Mouse (Mus musculus): ENCODE data around the gene Atxn2. TPM values are rescaled to one million over a fixed set of nuclear protein-coding genes. Genes with fewer than 3 reads are reported as not detected.
A peak's percentile ranks its signal among the peaks of the same experiment; 100 is the strongest.

Atxn2 gene
- polyA plus RNA-seq, 1 experiment: 12.2 TPM

DNA sequence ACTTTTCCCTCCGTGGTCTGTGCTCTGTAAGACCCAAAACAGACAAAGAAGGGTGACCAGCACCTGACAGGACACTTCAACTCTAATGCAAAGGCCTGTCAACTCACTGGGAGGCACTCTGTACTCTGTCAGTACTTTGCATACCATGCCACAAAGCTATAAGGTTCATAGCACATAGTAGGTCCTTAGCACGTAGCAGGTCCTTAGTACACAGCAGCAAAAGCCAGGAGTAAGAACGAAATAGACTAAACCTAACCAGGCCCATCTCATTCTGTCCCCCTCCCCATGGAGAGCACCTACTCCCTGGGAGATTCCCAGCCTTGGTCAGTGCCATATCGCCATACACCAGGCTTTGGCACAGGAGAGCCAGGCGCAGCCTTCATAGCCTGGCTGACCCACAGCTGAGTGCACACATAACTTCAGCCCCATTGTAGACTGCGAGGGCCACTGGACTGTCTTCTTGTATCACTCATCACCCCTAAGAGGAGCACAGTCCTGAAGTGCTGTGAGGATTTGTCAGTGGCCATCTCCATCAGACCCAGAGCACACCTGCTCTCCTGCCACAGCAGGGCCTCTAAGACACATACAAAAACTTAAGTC is 120.0 kb downstream of the Atxn2 start:
- no peak for TF ChIP-seq TAL1 (IDR thresholded peaks at IDR 0.05; ENCODE audit: low read length)
- TF ChIP-seq GATA1 (IDR thresholded peaks at IDR 0.05; ENCODE audit: low read length): no peak
- Histone ChIP-seq H3K4me1 (ENCODE audit: control insufficient read depth) (peaks cover 45% of the 10 kb centered on the region), H3K27me3 (ENCODE audit: control insufficient read depth) (no peaks in the 10 kb centered on the region), H3K9me3 (ENCODE audit: control insufficient read depth, low read length) (peaks cover 7% of the 10 kb centered on the region), H3K36me3 (ENCODE audit: control insufficient read depth) (peaks cover 59% of the 10 kb centered on the region), H3K4me3 (replicated peaks) (no peak overlapping the region)

DNA sequence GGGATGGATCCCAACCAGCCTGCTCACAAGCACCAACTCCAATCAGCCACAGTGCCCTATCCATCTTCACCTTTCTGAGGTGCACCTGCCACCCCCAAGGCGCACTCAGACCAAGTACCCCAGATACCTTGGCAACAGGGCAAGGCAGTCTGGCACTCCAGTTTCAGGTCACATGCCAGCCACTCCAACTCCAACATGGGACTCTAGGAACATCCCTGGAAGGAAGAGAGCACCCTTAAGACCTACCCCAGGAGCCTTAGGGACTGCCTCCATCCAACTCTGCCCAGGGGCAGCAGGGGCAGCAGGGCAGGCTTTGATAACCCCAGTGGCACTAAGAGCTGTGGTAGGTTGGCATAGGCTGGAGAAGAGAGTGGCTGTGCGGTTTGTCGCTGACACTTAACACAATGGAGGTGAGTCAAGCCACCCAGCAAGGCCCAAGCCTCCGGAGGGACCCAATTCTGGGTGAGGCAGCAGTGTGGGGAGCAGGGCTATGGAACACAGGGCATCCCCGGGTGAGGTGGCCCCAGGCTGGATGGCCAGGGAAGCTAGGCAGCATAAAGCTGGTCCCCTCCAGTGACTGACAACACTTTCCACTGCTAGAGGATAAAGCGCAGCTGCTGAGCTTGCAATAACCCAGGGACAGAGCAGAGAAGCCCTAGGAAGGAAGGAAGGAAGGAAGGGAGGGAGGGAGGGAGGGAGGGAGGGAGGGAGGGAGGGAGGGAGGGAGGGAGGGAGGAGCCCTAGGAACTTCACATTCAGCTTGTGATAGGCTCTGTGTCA is 121.4 kb downstream of the Atxn2 start:
- H3K9me3 ChIP-seq (ENCODE audit: control insufficient read depth, low read length): peaks cover 7% of the 10 kb centered on the region
- peaks cover 44% of the 10 kb centered on the region for H3K36me3 ChIP-seq (ENCODE audit: control insufficient read depth)
- peaks cover 59% of the 10 kb centered on the region for H3K4me1 ChIP-seq (ENCODE audit: control insufficient read depth)
- TF ChIP-seq TAL1 (IDR thresholded peaks at IDR 0.05; ENCODE audit: low read length): no peak
- H3K4me3 ChIP-seq (replicated peaks): no peak overlapping the region
- H3K27me3 ChIP-seq (ENCODE audit: control insufficient read depth): peaks cover 6% of the 10 kb centered on the region

- H3K4me3 ChIP-seq (replicated peaks): no peak overlapping the region
- H3K36me3 ChIP-seq (ENCODE audit: control insufficient read depth): peaks cover 38% of the 10 kb centered on the region
- H3K9me3 ChIP-seq (ENCODE audit: control insufficient read depth, low read length): peaks cover 7% of the 10 kb centered on the region
- peaks cover 65% of the 10 kb centered on the region for H3K4me1 ChIP-seq (ENCODE audit: control insufficient read depth)
- H3K27me3 ChIP-seq (ENCODE audit: control insufficient read depth): peaks cover 10% of the 10 kb centered on the region
- TF ChIP-seq TAL1 (IDR thresholded peaks at IDR 0.05; ENCODE audit: low read length): no peak
- TF ChIP-seq GATA1 (IDR thresholded peaks at IDR 0.05; ENCODE audit: low read length): no peak
These were observed 122.0 kb downstream of the Atxn2 start for GRCm38 (mm10) chr5:121833159-121833558.

DNA sequence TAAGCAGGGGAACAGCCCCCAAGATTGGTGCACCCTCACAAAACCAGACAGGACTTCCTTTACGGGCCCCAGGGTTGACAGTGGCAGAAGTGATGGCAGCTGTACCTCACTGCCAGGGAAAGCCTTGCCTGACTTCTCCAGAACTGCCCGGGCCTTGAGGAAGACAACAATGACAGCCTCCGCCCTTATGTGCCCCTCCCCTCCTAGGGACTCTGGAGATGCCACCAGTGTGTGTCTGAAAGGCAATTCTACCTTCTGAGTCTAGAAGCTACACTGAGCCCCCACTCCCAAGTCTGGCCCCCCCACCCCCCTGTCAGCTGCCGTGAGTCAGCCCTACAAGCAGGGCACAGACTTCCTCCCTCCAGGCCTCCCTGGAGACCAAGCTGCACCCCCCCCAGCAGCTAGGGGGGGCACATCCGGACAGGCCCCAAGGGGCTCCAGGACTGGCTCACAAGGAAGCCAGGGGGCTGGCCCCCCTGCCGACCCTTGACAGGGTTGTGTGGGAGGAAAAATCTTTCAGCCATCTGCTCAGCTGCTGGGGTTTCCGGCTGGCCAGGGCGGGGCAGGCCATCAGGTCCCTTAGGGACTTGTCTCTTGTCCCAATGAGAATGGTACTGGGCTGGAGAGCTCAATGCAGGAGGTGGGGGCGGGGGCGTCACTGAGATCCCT is 122.6 kb downstream of the Atxn2 start:
- H3K4me3 ChIP-seq (replicated peaks): peak overlapping the region; percentile 2
- peaks cover 71% of the 10 kb centered on the region for H3K4me1 ChIP-seq (ENCODE audit: control insufficient read depth)

DNA sequence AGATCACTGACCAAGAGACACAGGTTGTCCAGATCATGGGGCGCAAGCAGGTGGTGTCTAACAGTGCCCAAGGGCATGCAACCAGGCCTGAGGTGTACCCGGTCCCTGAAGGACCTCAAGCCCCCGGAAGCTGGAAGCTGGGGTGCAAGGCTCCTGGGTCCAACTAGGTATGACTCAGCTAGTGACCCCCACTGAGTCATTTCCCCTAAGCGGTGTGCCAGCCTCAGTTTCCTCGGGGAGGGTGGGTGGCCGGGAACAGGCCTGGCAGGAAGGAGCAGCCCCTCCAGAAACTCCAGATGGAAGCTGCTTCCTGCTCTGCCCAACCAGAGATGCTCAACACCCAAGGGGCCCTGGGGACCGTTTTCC is 123.1 kb downstream of the Atxn2 start:
- Histone ChIP-seq H3K4me1 (ENCODE audit: control insufficient read depth) (peaks cover 76% of the 10 kb centered on the region), H3K4me3 (replicated peaks) (peak overlapping the region; percentile 2), H3K27me3 (ENCODE audit: control insufficient read depth) (peaks cover 21% of the 10 kb centered on the region), H3K36me3 (ENCODE audit: control insufficient read depth) (peaks cover 27% of the 10 kb centered on the region), H3K9me3 (ENCODE audit: control insufficient read depth, low read length) (no peaks in the 10 kb centered on the region)
- TF ChIP-seq TAL1 (IDR thresholded peaks at IDR 0.05; ENCODE audit: low read length) (no peak), GATA1 (IDR thresholded peaks at IDR 0.05; ENCODE audit: low read length) (no peak)

More for the DNA sequence above, 122.6 kb downstream of the Atxn2 start:
- H3K27me3 ChIP-seq (ENCODE audit: control insufficient read depth): peaks cover 16% of the 10 kb centered on the region
- H3K36me3 ChIP-seq (ENCODE audit: control insufficient read depth): peaks cover 32% of the 10 kb centered on the region
- TF ChIP-seq TAL1 (IDR thresholded peaks at IDR 0.05; ENCODE audit: low read length): no peak
- H3K9me3 ChIP-seq (ENCODE audit: control insufficient read depth, low read length): peaks cover 2% of the 10 kb centered on the region

- Histone ChIP-seq H3K9me3 (ENCODE audit: control insufficient read depth, low read length) (no peaks in the 10 kb centered on the region), H3K27me3 (ENCODE audit: control insufficient read depth) (peaks cover 24% of the 10 kb centered on the region), H3K4me1 (ENCODE audit: control insufficient read depth) (peaks cover 79% of the 10 kb centered on the region), H3K36me3 (ENCODE audit: control insufficient read depth) (peaks cover 24% of the 10 kb centered on the region), H3K4me3 (replicated peaks) (peak overlapping the region; percentile 84)
- no peak for TF ChIP-seq GATA1 (IDR thresholded peaks at IDR 0.05; ENCODE audit: low read length)
- no peak for TF ChIP-seq TAL1 (IDR thresholded peaks at IDR 0.05; ENCODE audit: low read length)
These were observed 124.0 kb downstream of the Atxn2 start for GRCm38 (mm10) chr5:121834991-121835747.

DNA sequence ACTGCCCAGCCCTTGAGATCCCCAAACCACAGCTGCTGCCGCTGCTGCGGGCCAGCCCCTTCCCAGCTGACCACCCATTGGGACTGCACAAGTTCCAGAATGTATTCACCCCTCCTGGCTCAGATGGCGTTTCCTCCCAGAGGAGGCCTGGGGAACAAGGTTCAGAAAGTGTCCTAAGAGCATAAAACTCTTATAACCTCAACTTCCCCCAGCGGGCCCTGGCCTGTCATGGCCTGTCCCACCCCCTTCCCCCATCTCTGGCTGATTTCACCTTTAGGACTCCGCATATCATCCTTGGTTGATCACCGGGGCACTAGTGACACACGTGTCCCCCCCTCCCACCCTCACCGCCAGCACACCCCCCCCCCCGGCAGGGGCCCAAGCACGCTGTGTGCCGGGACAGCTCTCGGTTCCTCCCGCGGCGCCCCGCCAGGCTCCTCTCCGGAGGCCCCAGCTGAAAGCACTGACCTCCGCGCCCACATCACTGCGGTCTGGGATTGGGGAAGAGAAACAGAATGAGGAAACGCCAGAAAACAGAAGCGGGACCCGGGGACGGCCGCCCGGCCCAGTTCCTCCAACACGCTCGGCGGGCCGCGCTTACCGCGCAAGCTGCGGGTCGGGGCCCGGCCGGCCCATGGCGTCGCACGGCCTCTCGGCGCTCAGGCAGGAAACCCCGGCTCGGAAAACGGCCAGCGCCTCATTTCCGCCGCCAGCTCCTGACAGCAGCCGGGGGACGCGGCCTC is 125.0 kb downstream of the Atxn2 start:
- peaks cover 19% of the 10 kb centered on the region for H3K36me3 ChIP-seq (ENCODE audit: control insufficient read depth)
- peaks cover 24% of the 10 kb centered on the region for H3K27me3 ChIP-seq (ENCODE audit: control insufficient read depth)
- H3K4me3 ChIP-seq (replicated peaks): peak overlapping the region; percentile 84
- no peaks in the 10 kb centered on the region for H3K9me3 ChIP-seq (ENCODE audit: control insufficient read depth, low read length)
- peaks cover 79% of the 10 kb centered on the region for H3K4me1 ChIP-seq (ENCODE audit: control insufficient read depth)
- TF ChIP-seq TAL1 (IDR thresholded peaks at IDR 0.05; ENCODE audit: low read length): no peak

DNA sequence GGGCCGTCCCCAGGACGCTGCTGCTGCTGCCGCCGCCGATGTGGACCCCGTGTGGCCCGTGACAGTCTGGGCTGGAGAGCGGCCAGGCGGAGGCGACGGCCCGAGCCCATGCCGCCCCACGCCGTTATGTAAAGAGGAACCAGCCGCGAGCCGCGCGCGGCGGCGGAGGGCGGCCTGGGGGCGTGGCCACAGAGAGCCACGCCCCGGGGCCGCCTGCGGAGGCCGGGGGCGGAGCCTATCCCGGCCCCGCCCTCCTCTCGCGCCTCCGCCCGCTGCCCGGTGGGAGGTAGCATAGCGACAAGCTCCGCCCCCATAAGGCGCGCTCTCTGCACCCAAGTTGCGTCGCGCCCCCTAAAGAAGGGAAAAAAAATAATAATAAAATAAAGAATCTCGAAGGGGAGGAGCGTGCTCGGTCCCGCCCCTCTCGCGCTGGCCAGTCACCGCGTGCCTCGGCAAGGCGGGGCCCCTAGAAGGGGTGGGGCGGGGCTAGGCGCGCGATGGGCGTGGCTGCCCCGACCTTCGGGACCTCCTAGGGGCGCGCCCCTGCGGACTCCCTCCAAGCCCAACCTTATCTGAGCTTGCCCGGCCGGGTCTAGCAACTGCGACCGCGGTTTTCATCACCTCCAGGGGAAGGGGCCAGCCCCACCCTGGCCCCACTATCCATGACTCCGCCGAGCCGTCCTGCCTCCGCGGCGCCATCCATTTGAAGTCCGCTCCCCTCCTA is 125.7 kb downstream of the Atxn2 start:
- H3K4me1 ChIP-seq (ENCODE audit: control insufficient read depth): peaks cover 77% of the 10 kb centered on the region
- TF ChIP-seq TAL1 (IDR thresholded peaks at IDR 0.05; ENCODE audit: low read length) (no peak), GATA1 (IDR thresholded peaks at IDR 0.05; ENCODE audit: low read length) (no peak)
- peaks cover 25% of the 10 kb centered on the region for H3K27me3 ChIP-seq (ENCODE audit: control insufficient read depth)
- H3K36me3 ChIP-seq (ENCODE audit: control insufficient read depth): peaks cover 12% of the 10 kb centered on the region
- peak overlapping the region; percentile 84 for H3K4me3 ChIP-seq (replicated peaks)
- H3K9me3 ChIP-seq (ENCODE audit: control insufficient read depth, low read length): no peaks in the 10 kb centered on the region

Data from erythroblast, embryonic 14.5 days (primary cell).